Mouse (Mus musculus) midbrain, postnatal 0 days (tissue): Measurements from ENCODE around the gene Phykpl. TPM values are rescaled to one million over a fixed set of nuclear protein-coding genes. Genes with fewer than 3 reads are reported as not detected.

Experiments
- ATAC-seq: fragments of 200-750 bp; cut with Nextera tagmentation; 2 replicates; pipeline ENCODE4 v1.8.0; 2017; ENCODE audit warnings: moderate number of reproducible peaks, mild to moderate bottlenecking, moderate TSS enrichment, moderate library complexity; ENCODE audit not compliant: low FRiP score
- DNase-seq: peaks from one replicate; pipeline ENCODE4 v3.0.0-alpha.2; 2015; ENCODE audit warnings: low spot score
- H3K27ac ChIP-seq: fragments of 300-500 bp; sonication (generic); 2 replicates; pipeline ENCODE4 v1.5.1; 2014; ENCODE audit warnings: low read depth, mild to moderate bottlenecking, low read length, mixed read lengths
- H3K27me3 ChIP-seq: fragments of 300-500 bp; sonication (generic); 2 replicates; pipeline ENCODE4 v1.6.1; 2014; ENCODE audit warnings: low read length, control low read depth, mixed read lengths; ENCODE audit not compliant: insufficient read depth
- H3K36me3 ChIP-seq: fragments of 300-500 bp; sonication (generic); 2 replicates; pipeline ENCODE4 v1.6.1; 2014; ENCODE audit warnings: low read length, control low read depth, mixed read lengths; ENCODE audit not compliant: insufficient read depth
- H3K4me1 ChIP-seq: fragments of 300-500 bp; sonication (generic); 2 replicates; pipeline ENCODE4 v1.6.1; 2014; ENCODE audit warnings: mild to moderate bottlenecking, control low read depth, antibody characterized with exemption, low read length, mixed read lengths; ENCODE audit not compliant: insufficient read depth
- H3K4me2 ChIP-seq: fragments of 300-500 bp; sonication (generic); 2 replicates; pipeline ENCODE4 v1.6.1; 2014; ENCODE audit warnings: low read depth, mild to moderate bottlenecking, low read length, mixed read lengths; ENCODE audit not compliant: poor library complexity, severe bottlenecking
- H3K4me3 ChIP-seq: fragments of 300-500 bp; sonication (generic); 2 replicates; pipeline ENCODE4 v1.5.1; 2014; ENCODE audit warnings: low read depth, mild to moderate bottlenecking, low read length, moderate library complexity
- H3K9ac ChIP-seq: fragments of 300-500 bp; sonication (generic); replicated peaks from 2 replicates; pipeline ENCODE4 v1.6.1; 2014; ENCODE audit warnings: mild to moderate bottlenecking, low read length, moderate library complexity, mixed read lengths; ENCODE audit not compliant: poor library complexity, severe bottlenecking
- H3K9me3 ChIP-seq: fragments of 300-500 bp; sonication (generic); 2 replicates; pipeline ENCODE4 v1.6.1; 2016; ENCODE audit warnings: low read length, control low read depth
- CTCF ChIP-seq: IDR thresholded peaks from 2 replicates; pipeline ENCODE4 v1.5.1; 2016; ENCODE audit warnings: antibody characterized with exemption, mild to moderate bottlenecking
- WGBS: fragments of 180-500 bp; shearing (Covaris S2); extraction: QIAGEN DNeasy Blood & Tissue Kit; methylation state at CpG from one replicate; pipeline ENCODE4 v1.1.7; 2014; 5-methylcytosine and 5-hydroxymethylcytosine counted together
- polyA plus RNA-seq: library from polyadenylated mRNA; unstranded; fragments of >200 nt; fragmentation: Nextera tagmentation; extraction: Ambion mirVana; gene quantifications from 2 replicates; pipeline ENCODE4 v1.2.1, GENCODE M21; 2015
- total RNA-seq: library from RNA; depleted of rRNA; stranded (reverse); fragments of >200 nt; gene quantifications from 2 replicates; pipeline ENCODE4 v1.2.3, GENCODE M21; 2014; rRNA removed

The Phykpl gene
- total RNA-seq (6.6 and 7.5 TPM in 2 replicates), polyA plus RNA-seq (5.9 and 6.9 TPM in 2 replicates)

DNA sequence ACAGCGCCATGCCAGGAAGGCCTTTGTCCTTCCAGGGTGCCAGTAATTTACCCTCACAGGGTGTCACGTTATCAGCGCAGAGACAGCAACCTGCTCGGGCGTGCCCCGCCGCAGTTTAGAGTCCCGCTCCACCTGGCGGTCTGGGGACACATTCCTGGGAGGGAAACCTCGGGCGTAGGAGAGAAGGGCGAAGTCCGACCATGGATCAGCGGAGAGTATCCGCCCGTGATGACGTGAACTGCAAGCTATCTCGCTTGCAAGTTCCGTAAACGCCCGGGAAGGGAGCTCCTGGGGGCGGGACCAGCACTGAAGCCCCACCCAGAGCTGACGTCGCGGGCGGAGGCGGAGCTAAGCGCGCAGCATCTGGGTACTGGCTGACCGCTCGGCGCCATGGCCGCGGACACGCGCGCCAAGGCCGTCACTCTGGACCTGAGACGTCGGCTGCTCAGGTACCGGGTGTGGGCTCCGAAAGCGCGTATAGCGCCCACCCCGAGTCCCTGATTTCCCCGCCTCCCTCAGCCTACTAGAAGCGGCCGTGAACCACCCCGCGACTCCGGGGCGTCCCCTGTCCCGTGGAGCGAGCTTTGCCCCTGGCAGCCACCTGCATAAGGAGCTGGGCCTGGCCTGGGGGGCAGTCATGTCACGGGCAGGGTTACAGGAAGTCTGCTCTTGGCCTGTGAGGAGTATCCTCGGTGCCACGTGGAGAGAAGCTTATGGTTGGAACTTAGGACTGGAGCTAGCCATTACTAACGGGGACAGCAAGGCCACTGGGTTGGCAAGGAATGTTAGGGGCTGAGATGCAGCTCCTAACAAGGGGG, at the start of gene Phykpl:
Gene Phykpl, plus strand, starts transcription at position 327 of the 818 bp plus-strand sequence.
- H3K4me2 ChIP-seq: peak within 1 kb of the TSS; percentile 88
- 2% methylated on average over 57 of the region's 59 CpGs for WGBS
- ATAC-seq (peak; percentile 95), DNase-seq (peak; percentile 96)
- H3K27ac ChIP-seq: peak within 1 kb of the TSS; percentile 77
- no peaks in the 10 kb centered on the region for H3K9me3 ChIP-seq
- H3K36me3 ChIP-seq: peaks cover 10% of the 10 kb centered on the region; the same call in 1 of the 2 replicates
- H3K4me3 ChIP-seq: peak within 1 kb of the TSS; percentile 60
- H3K4me1 ChIP-seq: peaks cover 3% of the 10 kb centered on the region; the same call in 1 of the 2 replicates
- TF ChIP-seq CTCF: peak; percentile 74
- peak within 1 kb of the TSS; percentile 74 for H3K9ac ChIP-seq
- no peaks in the 10 kb centered on the region for H3K27me3 ChIP-seq

DNA sequence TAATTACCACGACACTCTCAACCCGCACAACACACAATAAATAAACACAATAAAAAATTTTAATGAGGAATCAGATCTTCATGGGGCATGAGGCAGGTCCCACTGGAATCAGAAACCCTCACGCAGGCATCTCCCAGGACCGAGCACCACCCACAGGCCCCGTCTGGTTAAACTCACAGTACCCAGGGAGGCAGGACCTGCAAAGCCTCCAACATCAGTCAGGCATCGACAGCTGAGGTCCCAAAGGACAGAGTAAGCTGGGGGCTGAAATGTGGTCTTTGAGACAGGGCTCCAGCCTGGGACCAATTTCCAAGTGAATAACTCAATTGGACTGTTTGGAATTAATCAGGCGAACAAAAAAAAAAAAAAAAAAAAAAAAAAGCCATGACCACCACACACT, 46.2 kb upstream of the Phykpl start:
- no peak overlapping the region for H3K4me2 ChIP-seq
- ATAC-seq (no peak), DNase-seq (no peak)
- WGBS: 43% methylated on average over 7 of the region's 7 CpGs
- no peak overlapping the region for H3K27ac ChIP-seq
- H3K4me1 ChIP-seq: no peaks in the 10 kb centered on the region
- H3K27me3 ChIP-seq: no peaks in the 10 kb centered on the region
- no peak overlapping the region for H3K9ac ChIP-seq
- no peak for TF ChIP-seq CTCF
- H3K36me3 ChIP-seq: no peaks in the 10 kb centered on the region
- no peak overlapping the region for H3K4me3 ChIP-seq
- no peaks in the 10 kb centered on the region for H3K9me3 ChIP-seq

DNA sequence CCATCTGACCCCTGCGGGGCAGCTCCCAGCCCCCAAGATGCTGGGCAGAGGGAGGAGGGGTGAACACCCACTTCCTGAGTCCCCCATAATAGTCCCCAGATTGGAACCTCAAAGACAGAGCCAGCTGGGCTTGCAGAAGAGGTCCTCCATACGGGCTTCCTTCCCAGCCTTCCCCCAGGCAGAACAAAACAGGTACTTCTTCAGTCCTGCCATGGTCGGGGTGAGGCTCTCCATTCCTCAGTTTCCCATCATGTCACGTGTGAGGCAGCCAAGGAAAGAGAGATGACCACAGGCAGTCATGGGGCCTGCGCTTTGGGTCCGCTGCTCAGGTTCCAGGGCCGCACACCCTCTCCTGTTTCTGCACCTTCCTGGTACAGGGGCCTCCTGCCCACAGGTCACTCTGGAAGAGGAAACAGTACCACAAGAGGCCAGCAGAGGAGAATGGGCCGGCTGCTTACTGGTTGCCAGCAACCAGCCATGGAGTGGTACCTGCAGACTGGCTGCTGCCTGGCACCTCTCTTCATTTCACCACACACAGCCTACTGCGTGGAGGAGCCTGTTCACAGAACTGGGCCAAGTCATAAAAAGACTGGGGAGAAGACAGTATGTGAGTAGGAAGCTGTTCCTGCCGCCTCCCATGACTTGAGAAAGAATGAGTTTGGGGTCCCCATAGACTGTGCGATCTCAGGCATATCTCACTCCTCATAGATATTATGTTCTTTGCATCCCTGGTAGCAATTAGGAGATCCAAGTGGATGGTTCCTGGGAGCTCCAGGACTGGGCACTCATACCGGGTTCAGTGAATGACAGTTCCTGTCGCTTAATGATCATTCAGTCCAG, 45.4 kb upstream of the Phykpl start:
- Histone ChIP-seq H3K4me2 (no peak overlapping the region), H3K27me3 (no peaks in the 10 kb centered on the region), H3K9me3 (no peaks in the 10 kb centered on the region), H3K4me3 (no peak overlapping the region), H3K27ac (no peak overlapping the region), H3K36me3 (no peaks in the 10 kb centered on the region), H3K9ac (no peak overlapping the region), H3K4me1 (no peaks in the 10 kb centered on the region)
- 65% methylated on average over 13 of the region's 13 CpGs for WGBS
- no peak for TF ChIP-seq CTCF
- ATAC-seq (no peak), DNase-seq (no peak)

DNA sequence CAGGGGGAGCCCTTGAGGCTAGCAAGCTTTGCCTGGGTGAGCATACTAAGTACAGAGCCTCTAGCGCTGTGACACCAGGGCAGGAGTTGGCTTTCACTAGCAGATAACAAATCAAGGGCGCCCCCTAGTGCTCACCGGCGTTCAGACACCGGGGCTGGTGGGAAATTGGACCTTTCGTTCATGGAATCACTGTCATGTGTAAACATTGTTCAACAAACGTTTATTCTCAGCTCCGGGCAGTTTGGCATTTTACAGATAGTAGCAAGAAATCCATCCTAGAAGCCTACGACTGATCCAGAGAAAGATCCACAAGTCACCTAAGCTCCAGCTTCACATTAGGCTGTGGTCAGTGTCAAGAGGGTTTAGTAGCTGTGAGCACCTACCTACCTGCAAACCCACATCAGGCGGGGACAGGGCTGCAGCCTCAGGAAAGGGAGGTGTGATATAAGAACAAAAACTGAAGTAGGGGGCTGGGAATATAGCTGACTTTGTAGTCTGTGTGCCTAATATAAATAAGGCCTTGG, 44.7 kb upstream of the Phykpl start:
- DNase-seq (peak; percentile 98), ATAC-seq (peak; percentile 82)
- WGBS: 12% methylated on average over 10 of the region's 10 CpGs
- Histone ChIP-seq H3K27me3 (no peaks in the 10 kb centered on the region), H3K4me3 (no peak overlapping the region), H3K4me2 (no peak overlapping the region), H3K4me1 (no peaks in the 10 kb centered on the region), H3K36me3 (no peaks in the 10 kb centered on the region), H3K27ac (no peak overlapping the region), H3K9ac (no peak overlapping the region), H3K9me3 (no peaks in the 10 kb centered on the region)
- TF ChIP-seq CTCF: peak; percentile 98

DNA sequence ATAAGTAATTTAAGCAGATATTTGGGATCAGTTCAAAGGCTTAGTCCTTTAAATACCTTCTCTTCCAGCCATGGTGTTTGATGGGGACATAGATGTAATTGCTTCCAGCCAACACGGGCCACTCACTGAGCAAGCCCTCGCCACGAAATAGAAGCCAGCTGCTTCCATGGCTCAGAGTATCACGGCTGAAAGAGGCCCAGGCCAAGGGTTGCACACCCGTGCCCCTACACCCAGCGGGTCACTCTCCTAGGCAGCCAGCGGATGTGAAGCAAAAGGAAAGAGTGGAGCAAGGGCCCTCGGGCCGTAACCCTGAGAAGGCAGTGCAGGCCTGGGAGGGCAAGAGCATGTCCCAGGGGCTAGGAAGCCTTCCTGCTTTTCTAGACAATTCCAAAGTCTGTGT, 42.1 kb upstream of the Phykpl start:
- Histone ChIP-seq H3K36me3 (no peaks in the 10 kb centered on the region), H3K9me3 (no peaks in the 10 kb centered on the region), H3K4me2 (no peak overlapping the region), H3K9ac (no peak overlapping the region), H3K4me3 (no peak overlapping the region), H3K27ac (no peak overlapping the region), H3K27me3 (no peaks in the 10 kb centered on the region), H3K4me1 (no peaks in the 10 kb centered on the region)
- ATAC-seq (no peak), DNase-seq (no peak)
- no peak for TF ChIP-seq CTCF
- WGBS: 66% methylated on average over 9 of the region's 9 CpGs
